Mouse (Mus musculus) bone marrow macrophage, adult 2 months (primary cell): Measurements from ENCODE around the gene Gm42742.

Experiments used
- CTCF ChIP-seq: IDR thresholded peaks from 2 replicates; pipeline ENCODE4 v1.5.1; 2012; ENCODE audit warnings: low read depth, mild to moderate bottlenecking, low read length, moderate library complexity
- POLR2A ChIP-seq: IDR thresholded peaks from 2 replicates; pipeline ENCODE4 v1.6.1; 2012; ENCODE audit warnings: mild to moderate bottlenecking, low read depth, low read length, borderline replicate concordance

DNA sequence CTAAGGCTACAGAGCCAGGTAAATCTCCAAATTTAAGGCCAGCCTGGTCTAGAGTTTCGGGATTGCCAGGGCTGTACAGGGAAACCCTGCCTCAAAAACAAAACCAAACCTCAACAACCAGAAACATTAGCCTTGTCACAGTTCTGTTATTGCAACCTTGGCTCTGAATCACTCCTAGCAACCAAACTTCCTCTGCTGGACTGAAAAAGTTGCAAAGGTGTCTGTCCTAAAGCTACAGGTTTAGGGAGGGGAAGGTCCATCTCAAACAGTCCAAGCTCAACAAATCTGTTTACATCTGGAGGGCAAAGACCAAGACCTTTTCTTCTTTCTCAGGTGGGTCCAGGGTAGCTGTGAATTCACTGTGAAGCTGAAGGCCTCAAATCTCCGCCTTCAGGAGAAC is 9.8 kb downstream of the Gm42742 start:
- TF ChIP-seq CTCF (no peak), POLR2A (no peak)
